Mouse (Mus musculus) kidney, postnatal 0 days (tissue): ENCODE results near the gene Ncf4. TPM values are rescaled to one million over a fixed set of nuclear protein-coding genes. Genes with fewer than 3 reads are reported as not detected.

Experiments used
- ATAC-seq: fragments of 200-750 bp; cut with Nextera tagmentation; replicated peaks from 2 replicates; pipeline ENCODE4 v1.8.0; 2017; ENCODE audit warnings: low read depth, moderate number of reproducible peaks, moderate TSS enrichment, moderate library complexity; ENCODE audit not compliant: low FRiP score
- DNase-seq: peaks from one replicate; pipeline ENCODE4 v3.0.0-alpha.2; 2016; ENCODE audit warnings: low spot score
- H3K27ac ChIP-seq: fragments of 300-500 bp; sonication (generic); 2 replicates; pipeline ENCODE4 v1.5.1; 2014; ENCODE audit warnings: mild to moderate bottlenecking
- H3K27me3 ChIP-seq: fragments of 300-500 bp; sonication (generic); 2 replicates; pipeline ENCODE4 v1.6.1; 2014; ENCODE audit warnings: low read length, mixed read lengths; ENCODE audit not compliant: insufficient read depth
- H3K36me3 ChIP-seq: fragments of 300-500 bp; sonication (generic); 2 replicates; pipeline ENCODE4 v1.6.1; 2014; ENCODE audit warnings: low read length, mixed read lengths; ENCODE audit not compliant: insufficient read depth
- H3K4me1 ChIP-seq: fragments of 300-500 bp; sonication (generic); replicated peaks from 2 replicates; pipeline ENCODE4 v1.6.1; 2014; ENCODE audit warnings: antibody characterized with exemption, low read length, mixed read lengths; ENCODE audit not compliant: insufficient read depth
- H3K4me2 ChIP-seq: fragments of 300-500 bp; sonication (generic); 2 replicates; pipeline ENCODE4 v1.6.1; 2014; ENCODE audit warnings: mild to moderate bottlenecking, low read length, moderate library complexity, mixed read lengths
- H3K4me3 ChIP-seq: fragments of 300-500 bp; sonication (generic); replicated peaks from 2 replicates; pipeline ENCODE4 v1.5.1; 2014; ENCODE audit warnings: low read depth, low read length
- H3K9ac ChIP-seq: fragments of 300-500 bp; sonication (generic); 2 replicates; pipeline ENCODE4 v1.6.1; 2014; ENCODE audit warnings: low read depth, low read length
- H3K9me3 ChIP-seq: fragments of 300-500 bp; sonication (generic); replicated peaks from 2 replicates; pipeline ENCODE4 v1.6.1; 2016; ENCODE audit warnings: low read length, inconsistent platforms, mixed read lengths
- CTCF ChIP-seq: IDR thresholded peaks from 2 replicates; pipeline ENCODE4 v1.5.1; 2016; ENCODE audit warnings: antibody characterized with exemption, low read depth, mild to moderate bottlenecking, moderate library complexity
- WGBS: fragments of 180-500 bp; shearing (Covaris S2); extraction: QIAGEN DNeasy Blood & Tissue Kit; methylation state at CpG from one replicate; pipeline ENCODE4 v1.1.7; 2014; 5-methylcytosine and 5-hydroxymethylcytosine counted together
- polyA plus RNA-seq: library from polyadenylated mRNA; unstranded; fragments of >200 nt; fragmentation: Nextera tagmentation; extraction: Ambion mirVana; gene quantifications from 2 replicates; pipeline ENCODE4 v1.2.1, GENCODE M21; 2015

Ncf4 gene
- polyA plus RNA-seq, 1 experiment from 2014 or later, result 3.9 TPM

GRCm38 (mm10) chr15:78293716-78294115 is 49.1 kb downstream of the Ncf4 start:
- no peak overlapping the region for H3K27ac ChIP-seq
- TF ChIP-seq CTCF, result no peak
- WGBS, result 89% methylated on average over 4 of the region's 4 CpGs
- ATAC-seq (no peak), DNase-seq (no peak)
- H3K9me3 ChIP-seq, result no peaks in the 10 kb centered on the region
- H3K36me3 ChIP-seq, result no peaks in the 10 kb centered on the region
- no peak overlapping the region for H3K9ac ChIP-seq
- H3K4me3 ChIP-seq, result no peak overlapping the region
- H3K4me1 ChIP-seq, result no peaks in the 10 kb centered on the region
- H3K4me2 ChIP-seq, result no peak overlapping the region
- H3K27me3 ChIP-seq, result no peaks in the 10 kb centered on the region

GRCm38 (mm10) chr15:78298558-78298957 is 54.0 kb downstream of the Ncf4 start:
- no peak for ATAC-seq
- Histone ChIP-seq H3K9ac (no peak overlapping the region), H3K27me3 (no peaks in the 10 kb centered on the region), H3K4me1 (no peaks in the 10 kb centered on the region), H3K36me3 (no peaks in the 10 kb centered on the region), H3K9me3 (no peaks in the 10 kb centered on the region), H3K4me2 (no peak overlapping the region), H3K27ac (no peak overlapping the region), H3K4me3 (no peak overlapping the region)
- no peak for DNase-seq
- 63% methylated on average over 1 of the region's 1 CpGs for WGBS
- TF ChIP-seq CTCF, result no peak

- DNase-seq (no peak), ATAC-seq (no peak)
- WGBS, result 79% methylated on average over 3 of the region's 3 CpGs
- no peak overlapping the region for H3K4me2 ChIP-seq
- no peak overlapping the region for H3K4me3 ChIP-seq
- H3K27ac ChIP-seq, result no peak overlapping the region
- H3K36me3 ChIP-seq, result no peaks in the 10 kb centered on the region
- H3K4me1 ChIP-seq, result no peaks in the 10 kb centered on the region
- TF ChIP-seq CTCF, result no peak
- H3K9ac ChIP-seq, result no peak overlapping the region
- no peaks in the 10 kb centered on the region for H3K9me3 ChIP-seq
- no peaks in the 10 kb centered on the region for H3K27me3 ChIP-seq
These were observed 55.0 kb downstream of the Ncf4 start for GRCm38 (mm10) chr15:78299641-78300040.

GRCm38 (mm10) chr15:78300773-78301172 is 56.2 kb downstream of the Ncf4 start:
- no peaks in the 10 kb centered on the region for H3K36me3 ChIP-seq
- H3K4me2 ChIP-seq, result no peak overlapping the region
- no peak for TF ChIP-seq CTCF
- no peak overlapping the region for H3K9ac ChIP-seq
- H3K4me3 ChIP-seq, result no peak overlapping the region
- no peaks in the 10 kb centered on the region for H3K27me3 ChIP-seq
- ATAC-seq (no peak), DNase-seq (no peak)
- H3K9me3 ChIP-seq, result no peaks in the 10 kb centered on the region
- no peak overlapping the region for H3K27ac ChIP-seq
- H3K4me1 ChIP-seq, result no peaks in the 10 kb centered on the region

- H3K27me3 ChIP-seq, result no peaks in the 10 kb centered on the region
- H3K36me3 ChIP-seq, result no peaks in the 10 kb centered on the region
- WGBS, result 97% methylated on average over 4 of the region's 4 CpGs
- no peak for TF ChIP-seq CTCF
- no peak overlapping the region for H3K4me2 ChIP-seq
- no peak overlapping the region for H3K9ac ChIP-seq
- no peak for DNase-seq
- H3K4me3 ChIP-seq, result no peak overlapping the region
- no peak for ATAC-seq
- H3K4me1 ChIP-seq, result no peaks in the 10 kb centered on the region
- no peaks in the 10 kb centered on the region for H3K9me3 ChIP-seq
- H3K27ac ChIP-seq, result no peak overlapping the region
These were observed 58.1 kb downstream of the Ncf4 start for GRCm38 (mm10) chr15:78302718-78303117.

- Histone ChIP-seq H3K27me3 (no peaks in the 10 kb centered on the region), H3K36me3 (no peaks in the 10 kb centered on the region), H3K4me2 (no peak overlapping the region), H3K4me1 (no peaks in the 10 kb centered on the region), H3K9ac (no peak overlapping the region), H3K9me3 (no peaks in the 10 kb centered on the region), H3K27ac (no peak overlapping the region), H3K4me3 (no peak overlapping the region)
- TF ChIP-seq CTCF, result no peak
- 88% methylated on average over 6 of the region's 6 CpGs for WGBS
- ATAC-seq, result no peak
- no peak for DNase-seq
These were observed 59.1 kb downstream of the Ncf4 start for GRCm38 (mm10) chr15:78303665-78304233.

- no peak for TF ChIP-seq CTCF
- 75% methylated on average over 10 of the region's 10 CpGs for WGBS
- no peaks in the 10 kb centered on the region for H3K36me3 ChIP-seq
These were observed 60.8 kb downstream of the Ncf4 start, which contains the start of gene Csf2rb2 for GRCm38 (mm10) chr15:78305341-78305933. Csf2rb2 (minus strand) TSS chr15:78305721.

More at GRCm38 (mm10) chr15:78305341-78305933, 60.8 kb downstream of the Ncf4 start, which contains the start of gene Csf2rb2:
- no peaks in the 10 kb centered on the region for H3K27me3 ChIP-seq
- no peak for DNase-seq
- no peaks in the 10 kb centered on the region for H3K4me1 ChIP-seq
- no peak for ATAC-seq
- no peaks in the 10 kb centered on the region for H3K9me3 ChIP-seq
- no peak within 1 kb of the TSS for H3K27ac ChIP-seq
- H3K4me2 ChIP-seq, result no peak within 1 kb of the TSS
- no peak within 1 kb of the TSS for H3K9ac ChIP-seq
- no peak within 1 kb of the TSS for H3K4me3 ChIP-seq
